Mouse (Mus musculus) cortical plate, adult 2 months (tissue): ENCODE results near the gene Fam161b.

Experiments used
- CTCF ChIP-seq: fragments of 200-500 bp; IDR thresholded peaks from 2 replicates; pipeline ENCODE4 v1.5.1; 2011; ENCODE audit warnings: mild to moderate bottlenecking, control low read depth, low read length; ENCODE audit not compliant: insufficient read depth; ENCODE audit errors: extremely low read depth
- POLR2A ChIP-seq: fragments of 200-500 bp; IDR thresholded peaks from 2 replicates; pipeline ENCODE4 v1.6.1; 2011; ENCODE audit warnings: mild to moderate bottlenecking, low read length, control low read depth; ENCODE audit not compliant: insufficient read depth; ENCODE audit errors: extremely low read depth

GRCm38 (mm10) chr12:84316006-84316405 is 45.6 kb downstream of the Fam161b start:
- no peak for TF ChIP-seq POLR2A
- no peak for TF ChIP-seq CTCF
